Comparison of ENCODE assay signal across 15 mouse cellular contexts in the genomic region with DNA sequence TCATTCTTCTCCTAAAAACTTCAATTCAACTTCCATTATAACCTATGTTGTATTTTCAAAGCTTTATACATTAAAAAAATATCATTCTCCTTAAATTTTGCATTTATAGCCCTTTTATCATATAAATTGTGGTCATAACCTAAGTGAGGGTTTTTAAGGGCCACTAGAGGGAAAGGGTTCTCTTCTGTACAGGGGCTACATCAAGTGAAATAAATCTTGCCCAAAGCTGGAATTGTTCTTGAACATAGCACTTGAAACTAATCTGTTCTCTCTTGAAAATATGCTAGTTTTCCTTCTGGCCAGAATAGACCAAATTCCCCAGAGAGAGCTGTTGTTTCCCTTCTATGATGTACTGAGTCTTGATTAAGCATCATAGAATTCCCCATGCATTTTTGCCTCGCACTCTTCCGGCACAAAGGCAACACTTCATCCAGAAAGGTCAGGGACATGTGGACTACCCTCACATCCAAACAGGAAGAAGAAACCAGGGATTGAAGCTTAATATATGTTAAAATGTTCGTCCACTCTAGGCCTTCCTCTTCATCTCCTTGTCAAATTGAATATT.
"Had no signal": no experiment of that assay in that cellular context is flagged by ENCODE, and none has a peak within 500 bp of the region (broad histone marks: within the 10 kb centered on the region; RNA-seq: fewer than 3 reads in every experiment).

No protein-coding gene starts in this region.

- DNase-seq: lung, postnatal 14 days; spleen, adult 18-20 months; thymus, adult 18-20 months; thymus, postnatal 14 days had no signal

- H3K4me2 ChIP-seq: liver, embryonic 11.5 days; liver, embryonic 15.5 days; lung, embryonic 15.5 days; midbrain, embryonic 11.5 days; midbrain, embryonic 15.5 days; neural tube, embryonic 12.5 days had no signal

- H3K27me3 ChIP-seq: liver, embryonic 15.5 days; lung, embryonic 15.5 days; megakaryocyte, embryonic 14.5 days; midbrain, embryonic 15.5 days; neural tube, embryonic 12.5 days had no signal

- H3K4me3 ChIP-seq: left cerebral cortex, adult 2 months; limb, embryonic 10.5 days; liver, embryonic 15.5 days; lung, embryonic 15.5 days; megakaryocyte, embryonic 14.5 days; midbrain, embryonic 15.5 days; neural tube, embryonic 12.5 days had no signal

- H3K9me3 ChIP-seq: limb, embryonic 10.5 days; liver, embryonic 15.5 days; lung, embryonic 15.5 days; midbrain, embryonic 15.5 days; neural tube, embryonic 12.5 days had no signal

- H3K36me3 ChIP-seq: limb, embryonic 10.5 days; liver, embryonic 15.5 days; lung, embryonic 15.5 days; midbrain, embryonic 15.5 days; neural tube, embryonic 12.5 days had no signal

- ATAC-seq: intestine, postnatal 0 days; midbrain, embryonic 15.5 days had no signal

- H3K27ac ChIP-seq: left cerebral cortex, adult 2 months; limb, embryonic 10.5 days; liver, embryonic 15.5 days; lung, embryonic 15.5 days; macrophage; midbrain, embryonic 15.5 days; neural tube, embryonic 12.5 days had no signal

- H3K4me1 ChIP-seq: liver, embryonic 15.5 days; megakaryocyte, embryonic 14.5 days had no signal

- H3K9ac ChIP-seq: liver, embryonic 15.5 days; lung, embryonic 15.5 days; midbrain, embryonic 15.5 days; neural tube, embryonic 12.5 days had no signal
